Mouse (Mus musculus) heart, postnatal 36 days (tissue): ENCODE data around the gene Arfgef2. TPM values are rescaled to one million over a fixed set of nuclear protein-coding genes. Genes with fewer than 3 reads are reported as not detected.

ENCODE experiments used
- DNase-seq, 2 experiments: peaks; one replicate each; pipeline ENCODE4 v3.0.0; 2021 to 2022
- intact Hi-C: fragments of 180-260 bp; cut with DNase I; formaldehyde crosslinking; loops from one replicate; pipeline ENCODE4 v1.15.1; 2025
- total RNA-seq, 2 experiments: library from RNA; stranded (reverse); gene quantifications; 2 replicates each; pipeline ENCODE4 v1.2.3; 2021

The Arfgef2 gene
- total RNA-seq, 2 experiments from 2014 or later: 42.0 to 44.1 TPM

DNA sequence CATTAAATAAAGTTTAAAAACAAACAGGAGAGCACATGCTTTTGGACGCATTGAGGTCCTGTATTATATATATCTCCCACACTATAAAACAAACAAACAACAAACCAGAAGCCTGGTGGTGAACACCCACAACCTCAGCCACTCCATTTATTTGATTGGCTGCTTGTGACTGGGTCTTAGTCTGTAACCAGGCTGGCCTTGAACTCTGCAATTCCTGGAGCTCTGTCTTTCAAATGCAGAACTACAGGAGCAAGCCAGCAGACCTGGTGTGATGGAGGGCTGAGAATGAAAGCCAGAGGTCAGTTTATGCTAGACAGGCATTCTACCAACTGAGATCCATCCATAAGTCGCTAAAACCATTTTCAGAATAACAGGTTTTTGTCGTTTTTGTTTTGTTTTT is 94.4 kb downstream of the Arfgef2 start:
- intact Hi-C loops: no loop called here
- DNase-seq: no peak

DNA sequence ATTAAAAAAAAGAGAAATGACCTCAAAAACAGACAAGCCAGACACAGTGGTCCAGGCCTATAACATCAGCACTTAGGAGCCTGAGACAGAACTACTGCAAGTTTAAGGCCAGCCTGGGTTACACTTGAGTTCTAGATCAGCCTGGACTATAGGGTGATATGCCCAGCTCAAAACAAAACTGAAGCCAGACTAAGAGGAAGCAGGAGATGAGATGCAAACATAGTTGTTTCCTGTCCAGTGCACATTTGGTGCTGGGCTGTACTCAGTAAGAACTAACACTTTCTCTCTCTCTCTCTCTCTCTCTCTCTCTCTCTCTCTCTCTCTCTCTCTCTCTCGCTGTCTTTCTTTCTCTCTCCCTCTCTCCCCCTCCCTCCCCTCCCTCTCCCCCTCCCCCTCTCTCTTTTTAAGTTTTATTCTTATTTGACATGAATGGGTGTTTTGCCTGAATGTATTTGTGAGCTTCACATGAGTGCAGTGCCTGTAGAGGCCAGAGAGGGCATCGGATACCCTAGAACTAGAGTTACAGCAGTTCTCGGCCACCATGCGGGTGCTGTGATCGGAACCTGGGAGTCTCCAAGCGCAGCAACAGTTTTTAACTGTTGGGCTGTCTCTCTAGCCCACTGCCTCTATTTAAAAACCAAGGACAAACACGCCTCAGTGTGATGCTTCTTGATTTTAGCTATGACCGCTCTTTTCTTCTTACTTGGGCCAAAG is 95.6 kb downstream of the Arfgef2 start:
- DNase-seq: no peak
- intact Hi-C loops: no loop called here

DNA sequence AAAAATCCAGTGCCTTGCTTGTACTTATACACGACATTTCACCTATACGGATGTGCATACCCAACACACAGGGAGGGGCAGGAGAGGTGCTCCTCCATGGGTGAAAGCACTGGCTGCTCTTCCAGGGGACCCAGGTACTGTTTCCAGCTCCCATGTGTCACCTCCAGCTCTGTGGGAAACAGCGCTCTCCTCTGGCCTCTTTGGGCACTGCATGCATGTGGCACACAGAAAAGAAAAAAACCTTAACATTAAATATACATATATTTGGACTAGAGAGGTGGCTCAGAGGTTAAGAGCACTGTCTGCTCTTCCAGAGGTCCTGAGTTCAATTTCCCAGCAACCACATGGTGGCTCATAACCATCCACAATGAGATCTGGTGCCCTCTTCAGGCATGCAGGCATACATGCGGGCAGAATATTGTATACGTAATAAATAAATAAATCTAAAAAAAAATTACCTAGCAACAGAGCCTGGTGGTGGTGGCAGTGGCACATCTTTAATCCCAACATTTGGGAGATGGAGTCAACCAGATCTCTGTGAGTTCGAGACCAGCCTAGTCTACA is 98.4 kb downstream of the Arfgef2 start:
- intact Hi-C loops: no loop called here
- no peak for DNase-seq

GRCm38 (mm10) chr2:166905711-166906522 is 100.5 kb downstream of the Arfgef2 start, which contains the start of gene Cse1l:
Gene Cse1l, plus strand, starts transcription at chr2:166906040.
- peak; percentile 97 to 98 for DNase-seq
- intact Hi-C loops: no loop called here

DNA sequence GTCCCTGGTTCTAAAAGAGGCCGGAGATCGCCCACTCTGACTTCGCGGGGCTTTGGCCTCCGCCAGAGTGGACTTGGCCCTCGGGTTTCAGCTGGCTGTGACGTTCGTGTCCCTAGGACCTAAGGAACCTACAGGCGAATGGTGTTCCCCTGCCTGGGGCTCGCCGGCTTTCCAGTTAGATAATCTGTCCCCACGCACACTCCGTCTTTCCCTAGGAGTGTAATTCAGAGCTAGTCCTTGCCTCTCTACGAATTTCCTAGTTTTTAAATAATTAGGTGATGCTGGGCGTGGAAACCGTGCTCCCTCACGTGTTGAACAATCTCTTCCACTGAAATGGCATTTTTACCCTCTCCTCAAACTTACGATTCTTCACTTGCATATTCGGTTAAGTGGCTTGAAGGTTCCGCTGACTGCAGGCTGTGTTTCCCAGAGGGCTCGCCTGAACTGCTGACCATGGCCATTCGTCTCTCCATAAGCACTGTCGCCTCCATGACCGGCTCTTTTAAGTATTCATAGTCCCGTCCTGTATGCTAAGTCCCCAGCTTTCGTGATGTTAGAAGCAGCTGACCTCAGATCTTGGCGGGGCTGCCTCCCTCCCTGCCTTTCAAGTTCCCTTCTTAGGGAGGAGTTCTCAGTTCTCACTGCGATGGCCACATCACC is 101.3 kb downstream of the Arfgef2 start:
- intact Hi-C loops: no loop called here
- peak in 1 of 2 experiments; percentile 10 for DNase-seq

- no peak for DNase-seq
- intact Hi-C loops: no loop called here
These were observed 104.3 kb downstream of the Arfgef2 start for GRCm38 (mm10) chr2:166909729-166910128.

GRCm38 (mm10) chr2:166910536-166910935 is 105.1 kb downstream of the Arfgef2 start:
- DNase-seq: no peak
- intact Hi-C loops: no loop called here

GRCm38 (mm10) chr2:166923971-166924370 is 118.6 kb downstream of the Arfgef2 start:
- intact Hi-C loops: no loop called here

DNA sequence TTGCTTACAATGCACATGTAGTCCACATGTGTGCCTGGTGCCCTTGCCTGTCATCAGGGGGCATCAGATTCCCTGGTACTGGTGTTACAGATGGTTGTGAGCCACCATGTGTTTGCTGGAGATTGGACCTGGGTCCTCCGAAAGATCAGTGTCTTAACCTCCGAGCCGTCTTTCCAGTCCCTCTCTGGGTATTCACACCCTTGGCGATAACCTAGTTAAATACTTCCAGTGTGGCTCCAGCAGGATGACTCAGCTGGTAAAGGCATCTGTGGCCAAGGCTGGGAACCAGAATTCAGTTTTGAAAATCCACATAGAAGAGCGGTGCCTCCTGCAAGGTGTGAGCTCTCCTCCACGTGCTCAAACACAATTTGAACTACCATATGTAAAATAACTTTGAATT is 128.6 kb downstream of the Arfgef2 start:
- intact Hi-C loops: no loop called here
- DNase-seq: no peak

More at GRCm38 (mm10) chr2:166923971-166924370, 118.6 kb downstream of the Arfgef2 start:
- DNase-seq: no peak

DNA sequence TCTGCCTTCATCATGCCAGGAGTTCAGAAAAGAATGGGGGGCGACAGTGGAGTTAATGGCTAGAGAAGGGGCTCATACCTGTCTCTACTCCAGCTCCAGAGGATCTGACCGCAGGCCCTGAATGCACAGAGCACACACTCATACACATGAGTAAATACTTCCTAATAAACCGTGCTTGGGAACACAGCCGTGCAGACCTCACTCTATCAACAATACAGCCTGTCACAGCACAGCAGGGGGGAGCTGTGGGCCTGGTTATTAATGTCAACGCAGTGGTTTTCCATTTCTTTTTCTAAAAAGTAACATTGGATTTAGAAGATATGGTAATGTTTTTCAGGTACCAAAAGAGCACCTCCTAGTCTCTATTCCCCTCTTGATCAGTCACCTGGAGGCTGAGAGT is 129.0 kb downstream of the Arfgef2 start:
- intact Hi-C loops: no loop called here
- DNase-seq: no peak

GRCm38 (mm10) chr2:166935582-166935981 is 130.2 kb downstream of the Arfgef2 start:
- no peak for DNase-seq
- intact Hi-C loops: no loop called here

GRCm38 (mm10) chr2:166936166-166936565 is 130.8 kb downstream of the Arfgef2 start:
- no peak for DNase-seq
- intact Hi-C loops: no loop called here

DNA sequence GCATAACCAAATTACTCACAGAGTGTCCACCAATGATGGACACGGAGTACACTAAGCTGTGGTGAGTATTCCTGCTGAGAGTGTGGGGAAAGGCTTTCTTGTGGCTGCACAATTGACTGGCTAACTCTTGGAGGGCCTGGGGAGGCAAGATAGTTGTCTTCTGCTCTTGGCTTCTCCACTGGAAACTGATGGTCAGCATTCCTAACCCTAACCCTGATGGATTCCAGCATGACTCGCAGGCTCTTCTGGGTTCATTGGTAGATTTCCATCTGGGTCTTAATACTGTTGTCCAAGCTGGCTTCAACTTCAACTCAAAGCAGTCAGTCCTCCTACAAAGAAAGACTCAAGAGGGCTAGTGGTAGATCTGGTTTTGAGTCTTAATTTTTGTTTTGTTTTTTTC is 137.8 kb downstream of the Arfgef2 start:
- intact Hi-C loops: no loop called here
- DNase-seq: no peak

- intact Hi-C loops: no loop called here
- DNase-seq: no peak
These were observed 139.0 kb downstream of the Arfgef2 start for GRCm38 (mm10) chr2:166944346-166944745.

DNA sequence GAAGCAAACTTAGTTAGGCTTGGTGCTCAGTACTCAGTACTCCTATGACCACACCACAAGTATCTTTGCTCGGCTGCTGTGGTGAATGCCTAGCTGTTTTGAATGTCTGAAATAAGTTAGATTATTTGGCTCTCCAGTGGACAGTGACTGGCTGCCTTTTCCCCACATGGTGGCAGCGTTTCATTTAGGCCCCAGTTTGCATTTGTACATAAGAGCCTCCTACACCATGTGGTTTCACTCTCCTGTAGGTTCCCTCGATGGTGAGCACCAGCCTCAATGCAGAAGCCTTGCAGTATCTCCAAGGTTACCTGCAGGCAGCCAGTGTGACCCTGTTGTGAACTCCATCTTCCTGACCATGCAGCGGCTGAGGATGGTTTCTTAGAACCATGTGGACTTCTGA is 140.1 kb downstream of the Arfgef2 start:
- no peak for DNase-seq
- intact Hi-C loops: no loop called here

Other genes with a start within 250 kb of the Arfgef2 start
- gene Prex1, start 91.8 kb upstream of the Arfgef2 start, total RNA-seq: 1 to 10 TPM; 5.7 to 6.1 TPM
- 1 to 10 TPM; 1.6 to 2.4 TPM for gene Trp53rkb, start 13.1 kb upstream of the Arfgef2 start, total RNA-seq
- 10 to 100 TPM; 39.8 to 41.1 TPM for gene Cse1l, start 100.5 kb downstream of the Arfgef2 start, total RNA-seq
- gene Stau1, start 190.7 kb downstream of the Arfgef2 start, total RNA-seq: 10 to 100 TPM; 44.5 to 45.1 TPM
- gene Ddx27, start 209.6 kb downstream of the Arfgef2 start, total RNA-seq: 10 to 100 TPM; 10.8 to 11.3 TPM